Mouse (Mus musculus) neural tube, embryonic 12.5 days (tissue): Measurements from ENCODE around the gene Tmcc3. TPM values are rescaled to one million over a fixed set of nuclear protein-coding genes. Genes with fewer than 3 reads are reported as not detected.

ENCODE experiments used
- ATAC-seq: fragments of 200-750 bp; cut with Nextera tagmentation; 2 replicates; pipeline ENCODE4 v1.8.0; 2017; ENCODE audit warnings: low read depth, mild to moderate bottlenecking, moderate TSS enrichment, moderate library complexity; ENCODE audit not compliant: low FRiP score
- H3K27ac ChIP-seq: fragments of 300-500 bp; sonication (generic); 2 replicates; pipeline ENCODE4 v1.5.1; 2016
- H3K27me3 ChIP-seq: fragments of 300-500 bp; sonication (generic); replicated peaks from 2 replicates; pipeline ENCODE4 v1.6.1; 2016; ENCODE audit warnings: mild to moderate bottlenecking
- H3K36me3 ChIP-seq: fragments of 300-500 bp; sonication (generic); 2 replicates; pipeline ENCODE4 v1.6.1; 2016; ENCODE audit warnings: mild to moderate bottlenecking
- H3K4me1 ChIP-seq: fragments of 300-500 bp; sonication (generic); 2 replicates; pipeline ENCODE4 v1.6.1; 2016
- H3K4me2 ChIP-seq: fragments of 300-500 bp; sonication (generic); replicated peaks from 2 replicates; pipeline ENCODE4 v1.6.1; 2016; ENCODE audit warnings: mild to moderate bottlenecking
- H3K4me3 ChIP-seq: fragments of 300-500 bp; sonication (generic); 2 replicates; pipeline ENCODE4 v1.5.1; 2016
- H3K9ac ChIP-seq: fragments of 300-500 bp; sonication (generic); 2 replicates; pipeline ENCODE4 v1.6.1; 2016; ENCODE audit warnings: mild to moderate bottlenecking
- H3K9me3 ChIP-seq: fragments of 300-500 bp; sonication (generic); 2 replicates; pipeline ENCODE4 v1.6.1; 2016; ENCODE audit warnings: mild to moderate bottlenecking
- WGBS: fragments of 180-500 bp; shearing (Covaris S2); methylation state at CpG from one replicate; pipeline ENCODE4 v1.1.7; 2016; 5-methylcytosine and 5-hydroxymethylcytosine counted together
- polyA plus RNA-seq: library from polyadenylated mRNA; unstranded; fragments of >200 nt; fragmentation: Nextera tagmentation; extraction: Ambion mirVana; gene quantifications from 2 replicates; pipeline ENCODE4 v1.2.1, GENCODE M21; 2016

The Tmcc3 gene
- polyA plus RNA-seq, 1 experiment from 2014 or later = 7.6 TPM

GRCm38 (mm10) chr10:94298471-94298870 lies 13.3 kb upstream of the Tmcc3 start, which contains the start of gene Gm4792:
Gm4792 (minus strand) TSS chr10:94298703.
- WGBS = 68% methylated on average over 3 of the region's 3 CpGs
- Histone ChIP-seq H3K4me2 (no peak within 1 kb of the TSS), H3K9me3 (no peaks in the 10 kb centered on the region), H3K36me3 (no peaks in the 10 kb centered on the region), H3K27me3 (no peaks in the 10 kb centered on the region), H3K9ac (no peak within 1 kb of the TSS), H3K4me3 (no peak within 1 kb of the TSS), H3K27ac (no peak within 1 kb of the TSS), H3K4me1 (peaks cover 24% of the 10 kb centered on the region; the same call in 1 of the 2 replicates)
- no peak for ATAC-seq

- no peak overlapping the region for H3K27ac ChIP-seq
- whole genome bisulfite sequencing = 94% methylated on average over 2 of the region's 2 CpGs
- no peaks in the 10 kb centered on the region for H3K27me3 ChIP-seq
- H3K4me2 ChIP-seq = no peak overlapping the region
- no peak for ATAC-seq
- H3K4me1 ChIP-seq = peaks cover 24% of the 10 kb centered on the region; the same call in 1 of the 2 replicates
- no peaks in the 10 kb centered on the region for H3K9me3 ChIP-seq
- H3K9ac ChIP-seq = no peak overlapping the region
- no peaks in the 10 kb centered on the region for H3K36me3 ChIP-seq
- H3K4me3 ChIP-seq = no peak overlapping the region
Measured at GRCm38 (mm10) chr10:94299301-94299700, 12.4 kb upstream of the Tmcc3 start.

GRCm38 (mm10) chr10:94304064-94304657 lies 7.6 kb upstream of the Tmcc3 start:
- ATAC-seq = no peak
- Histone ChIP-seq H3K4me1 (no peaks in the 10 kb centered on the region), H3K9me3 (peaks cover 7% of the 10 kb centered on the region), H3K4me3 (no peak overlapping the region), H3K27ac (no peak overlapping the region), H3K4me2 (no peak overlapping the region), H3K27me3 (no peaks in the 10 kb centered on the region), H3K36me3 (no peaks in the 10 kb centered on the region), H3K9ac (no peak overlapping the region)
- WGBS = 81% methylated on average over 9 of the region's 9 CpGs

GRCm38 (mm10) chr10:94305526-94305925 lies 6.2 kb upstream of the Tmcc3 start:
- Histone ChIP-seq H3K4me3 (no peak overlapping the region), H3K27me3 (no peaks in the 10 kb centered on the region), H3K36me3 (no peaks in the 10 kb centered on the region), H3K4me2 (no peak overlapping the region), H3K9me3 (peaks cover 9% of the 10 kb centered on the region), H3K4me1 (no peaks in the 10 kb centered on the region), H3K9ac (no peak overlapping the region), H3K27ac (no peak overlapping the region)
- no peak for ATAC-seq
- 69% methylated on average over 5 of the region's 5 CpGs for WGBS

- no peak overlapping the region for H3K4me3 ChIP-seq
- H3K27ac ChIP-seq = no peak overlapping the region
- no peaks in the 10 kb centered on the region for H3K36me3 ChIP-seq
- no peak for ATAC-seq
- 56% methylated on average over 8 of the region's 9 CpGs for WGBS
- no peak overlapping the region for H3K9ac ChIP-seq
- H3K27me3 ChIP-seq = no peaks in the 10 kb centered on the region; the same call in none of the 2 replicates
- peaks cover 9% of the 10 kb centered on the region for H3K9me3 ChIP-seq
- H3K4me1 ChIP-seq = peaks cover 16% of the 10 kb centered on the region
- H3K4me2 ChIP-seq = no peak overlapping the region
Measured at GRCm38 (mm10) chr10:94310499-94311267, 1.1 kb upstream of the Tmcc3 start.

- H3K4me1 ChIP-seq = peaks cover 16% of the 10 kb centered on the region
- H3K36me3 ChIP-seq = no peaks in the 10 kb centered on the region
- no peak overlapping the region for H3K27ac ChIP-seq
- no peaks in the 10 kb centered on the region; the same call in none of the 2 replicates for H3K27me3 ChIP-seq
- ATAC-seq = peak; percentile 79
- peak overlapping the region; percentile 43 for H3K4me3 ChIP-seq
- H3K9me3 ChIP-seq = peaks cover 9% of the 10 kb centered on the region
- peak overlapping the region; percentile 94 for H3K4me2 ChIP-seq
- whole genome bisulfite sequencing = under 1% methylated on average over 45 of the region's 45 CpGs
- peak overlapping the region; percentile 45 for H3K9ac ChIP-seq
Measured at GRCm38 (mm10) chr10:94312007-94312715, 412 bp downstream of the Tmcc3 start.

GRCm38 (mm10) chr10:94313146-94313545 lies 1.4 kb downstream of the Tmcc3 start:
- H3K27me3 ChIP-seq = no peaks in the 10 kb centered on the region; the same call in none of the 2 replicates
- peaks cover 9% of the 10 kb centered on the region for H3K9me3 ChIP-seq
- H3K36me3 ChIP-seq = no peaks in the 10 kb centered on the region
- H3K4me3 ChIP-seq = no peak overlapping the region
- no peak for ATAC-seq
- WGBS = 87% methylated on average over 4 of the region's 4 CpGs
- H3K9ac ChIP-seq = no peak overlapping the region
- H3K27ac ChIP-seq = no peak overlapping the region
- peaks cover 16% of the 10 kb centered on the region for H3K4me1 ChIP-seq
- no peak overlapping the region for H3K4me2 ChIP-seq

- no peak overlapping the region for H3K27ac ChIP-seq
- no peak overlapping the region for H3K9ac ChIP-seq
- no peak overlapping the region for H3K4me3 ChIP-seq
- no peaks in the 10 kb centered on the region for H3K36me3 ChIP-seq
- no peak for ATAC-seq
- H3K9me3 ChIP-seq = no peaks in the 10 kb centered on the region; the same call in 1 of the 2 replicates
- H3K4me2 ChIP-seq = no peak overlapping the region
- H3K27me3 ChIP-seq = no peaks in the 10 kb centered on the region; the same call in 1 of the 2 replicates
- no peaks in the 10 kb centered on the region for H3K4me1 ChIP-seq
- 60% methylated on average over 4 of the region's 4 CpGs for WGBS
Measured at GRCm38 (mm10) chr10:94318574-94318973, 6.8 kb downstream of the Tmcc3 start.

DNA sequence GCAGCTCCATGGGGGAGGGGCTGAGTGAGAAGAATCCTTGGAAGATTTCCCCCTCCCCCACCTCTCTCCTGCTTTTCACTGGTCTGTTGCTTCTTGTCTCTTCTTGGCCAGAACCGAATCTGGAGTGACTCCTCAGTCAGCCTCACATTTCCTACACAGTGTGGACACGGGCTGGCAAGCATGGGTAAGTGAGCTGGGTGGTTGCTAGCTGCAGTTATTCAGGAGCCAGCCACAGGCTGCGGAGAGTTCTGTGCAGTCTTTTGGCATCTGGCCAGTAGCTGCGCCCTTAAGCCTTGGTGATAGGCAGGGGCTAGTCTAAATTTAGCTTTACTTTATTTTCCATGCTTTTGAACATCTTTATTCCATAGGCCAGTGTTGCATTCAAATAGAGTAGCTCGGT lies 18.2 kb downstream of the Tmcc3 start:
- no peaks in the 10 kb centered on the region for H3K36me3 ChIP-seq
- no peaks in the 10 kb centered on the region for H3K4me1 ChIP-seq
- no peaks in the 10 kb centered on the region for H3K27me3 ChIP-seq
- peaks cover under 1% of the 10 kb centered on the region for H3K9me3 ChIP-seq
- H3K4me3 ChIP-seq = no peak overlapping the region
- no peak overlapping the region for H3K9ac ChIP-seq
- 58% methylated on average over 5 of the region's 5 CpGs for WGBS
- H3K4me2 ChIP-seq = no peak overlapping the region
- no peak overlapping the region for H3K27ac ChIP-seq
- ATAC-seq = no peak

DNA sequence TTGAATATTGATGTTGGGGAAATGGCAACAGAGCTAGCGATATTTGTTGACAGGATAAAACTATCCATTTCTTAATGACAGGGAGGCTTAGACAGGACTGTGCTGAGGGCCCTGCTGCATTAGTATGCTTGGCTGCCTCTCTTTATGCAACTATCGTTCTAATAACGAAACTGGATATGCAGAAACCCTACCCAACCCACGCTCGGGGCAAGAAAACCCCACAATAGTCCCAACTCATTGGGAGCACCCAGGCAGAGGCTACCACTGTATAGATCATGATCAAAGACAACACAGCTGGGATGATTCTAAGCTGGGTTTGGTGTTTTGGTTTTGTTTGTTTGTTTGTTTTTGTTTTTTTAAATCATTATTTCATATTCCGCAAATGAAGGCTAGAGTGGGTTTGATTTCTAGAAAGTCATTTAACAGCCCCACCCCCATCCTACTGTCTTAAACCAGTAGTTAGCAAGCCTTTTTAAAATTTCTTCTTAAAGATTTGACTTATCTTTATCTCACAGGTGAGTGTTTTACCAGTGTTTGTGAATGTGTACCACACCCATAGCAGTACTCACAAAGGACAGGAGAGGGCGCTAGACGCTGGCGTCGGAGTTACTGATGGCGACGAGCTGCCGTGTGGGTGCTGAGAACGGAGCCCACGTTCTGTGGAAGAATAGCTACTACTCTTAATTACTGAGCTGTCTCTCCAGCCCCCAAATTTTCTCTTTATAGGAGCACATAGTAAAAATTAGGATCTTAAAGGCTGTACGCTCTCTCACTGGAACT lies 20.8 kb downstream of the Tmcc3 start:
- H3K27me3 ChIP-seq = no peaks in the 10 kb centered on the region
- 84% methylated on average over 16 of the region's 16 CpGs for WGBS
- no peak for ATAC-seq

DNA sequence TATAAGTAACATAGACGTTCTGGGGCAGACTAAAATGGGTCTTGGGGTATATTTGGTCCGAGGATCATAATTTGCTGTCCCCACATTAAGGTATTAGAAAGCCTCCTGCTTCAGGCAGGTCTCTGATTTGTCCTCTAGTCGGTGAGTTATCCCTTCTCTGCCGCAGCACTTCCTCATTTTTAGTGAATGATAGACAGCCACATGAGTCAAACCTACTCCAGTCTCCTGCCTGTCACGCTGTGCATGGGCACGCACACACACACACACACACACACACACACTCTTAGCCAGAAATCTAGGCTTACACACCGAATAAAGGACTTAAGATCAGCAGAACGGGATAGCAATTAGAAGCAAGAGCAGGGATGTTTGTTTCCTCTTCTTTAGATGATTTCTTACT lies 21.6 kb downstream of the Tmcc3 start:
- no peak for ATAC-seq
- Histone ChIP-seq H3K4me2 (no peak overlapping the region), H3K4me3 (no peak overlapping the region), H3K9me3 (no peaks in the 10 kb centered on the region; the same call in 1 of the 2 replicates), H3K36me3 (no peaks in the 10 kb centered on the region), H3K27ac (no peak overlapping the region), H3K4me1 (no peaks in the 10 kb centered on the region), H3K27me3 (no peaks in the 10 kb centered on the region), H3K9ac (no peak overlapping the region)
- 89% methylated on average over 8 of the region's 8 CpGs for WGBS

More for the DNA sequence above, 20.8 kb downstream of the Tmcc3 start:
- H3K4me1 ChIP-seq = no peaks in the 10 kb centered on the region
- no peak overlapping the region for H3K27ac ChIP-seq
- H3K4me3 ChIP-seq = no peak overlapping the region
- H3K4me2 ChIP-seq = no peak overlapping the region
- no peaks in the 10 kb centered on the region for H3K36me3 ChIP-seq
- H3K9ac ChIP-seq = no peak overlapping the region
- no peaks in the 10 kb centered on the region; the same call in 1 of the 2 replicates for H3K9me3 ChIP-seq
